Mouse (Mus musculus) neural tube, embryonic 14.5 days (tissue): ENCODE measurements around the gene Aloxe3. TPM values are rescaled to one million over a fixed set of nuclear protein-coding genes. Genes with fewer than 3 reads are reported as not detected.

ENCODE experiments used
- ATAC-seq: fragments of 200-750 bp; cut with Nextera tagmentation; 2 replicates; pipeline ENCODE4 v1.8.0; 2017; ENCODE audit warnings: low read depth, mild to moderate bottlenecking, moderate TSS enrichment, moderate library complexity
- H3K27ac ChIP-seq: fragments of 300-500 bp; sonication (generic); 2 replicates; pipeline ENCODE4 v1.5.1; 2014; ENCODE audit warnings: low read depth, mild to moderate bottlenecking, control low read depth, low read length, moderate library complexity, mixed read lengths
- H3K27me3 ChIP-seq: fragments of 300-500 bp; sonication (generic); 2 replicates; pipeline ENCODE4 v1.6.1; 2014; ENCODE audit warnings: low read length; ENCODE audit not compliant: control insufficient read depth, insufficient read depth
- H3K36me3 ChIP-seq: fragments of 300-500 bp; sonication (generic); 2 replicates; pipeline ENCODE4 v1.6.1; 2014; ENCODE audit warnings: low read length, mixed read lengths; ENCODE audit not compliant: control insufficient read depth, insufficient read depth
- H3K4me1 ChIP-seq: fragments of 300-500 bp; sonication (generic); 2 replicates; pipeline ENCODE4 v1.6.1; 2014; ENCODE audit warnings: low read length; ENCODE audit not compliant: control insufficient read depth, insufficient read depth
- H3K4me2 ChIP-seq: fragments of 300-500 bp; sonication (generic); 2 replicates; pipeline ENCODE4 v1.6.1; 2014; ENCODE audit warnings: mild to moderate bottlenecking, low read depth, low read length, control low read depth
- H3K4me3 ChIP-seq: fragments of 300-500 bp; sonication (generic); 2 replicates; pipeline ENCODE4 v1.5.1; 2014; ENCODE audit warnings: low read depth, low read length, control low read depth, mixed read lengths
- H3K9ac ChIP-seq: fragments of 300-500 bp; sonication (generic); replicated peaks from 2 replicates; pipeline ENCODE4 v1.6.1; 2014; ENCODE audit warnings: low read depth, mild to moderate bottlenecking, control low read depth, low read length, mixed read lengths
- H3K9me3 ChIP-seq: fragments of 300-500 bp; sonication (generic); 2 replicates; pipeline ENCODE4 v1.6.1; 2016; ENCODE audit warnings: low read length; ENCODE audit not compliant: control insufficient read depth
- WGBS: fragments of 180-500 bp; shearing (Covaris S2); extraction: QIAGEN DNeasy Blood & Tissue Kit; methylation state at CpG from one replicate; pipeline ENCODE4 v1.1.7; 2014; 5-methylcytosine and 5-hydroxymethylcytosine counted together
- polyA plus RNA-seq: library from polyadenylated mRNA; unstranded; fragments of >200 nt; fragmentation: Nextera tagmentation; extraction: Ambion mirVana; gene quantifications from 2 replicates; pipeline ENCODE4 v1.2.1, GENCODE M21; 2014

The Aloxe3 gene
- polyA plus RNA-seq, 1 experiment from 2014 or later: 5.0 TPM

- ATAC-seq: no peak
- H3K4me1 ChIP-seq: peaks cover 16% of the 10 kb centered on the region
- H3K36me3 ChIP-seq: no peaks in the 10 kb centered on the region
- H3K27ac ChIP-seq: no peak overlapping the region
- 0 out of 2 replicates have a peak overlapping the region, but pooled peaks have one; percentile 14 for H3K4me3 ChIP-seq
- WGBS: 22% methylated on average over 14 of the region's 14 CpGs
- no peak overlapping the region for H3K9ac ChIP-seq
- H3K4me2 ChIP-seq: peak overlapping the region; percentile 94; the same call in 1 of the 2 replicates
- H3K27me3 ChIP-seq: peaks cover 9% of the 10 kb centered on the region; the same call in 1 of the 2 replicates
- H3K9me3 ChIP-seq: no peaks in the 10 kb centered on the region
Measured at GRCm38 (mm10) chr11:69119446-69120155, 6.1 kb upstream of the Aloxe3 start.

- H3K27me3 ChIP-seq: peaks cover 9% of the 10 kb centered on the region; the same call in 1 of the 2 replicates
- peaks cover 16% of the 10 kb centered on the region for H3K4me1 ChIP-seq
- no peak for ATAC-seq
- 2% methylated on average over 27 of the region's 27 CpGs for WGBS
- no peaks in the 10 kb centered on the region for H3K9me3 ChIP-seq
- peak within 1 kb of the TSS; percentile 69 for H3K9ac ChIP-seq
- no peak within 1 kb of the TSS for H3K27ac ChIP-seq
- peak within 1 kb of the TSS; percentile 94 for H3K4me2 ChIP-seq
- no peaks in the 10 kb centered on the region for H3K36me3 ChIP-seq
- peak within 1 kb of the TSS; percentile 66 for H3K4me3 ChIP-seq
Measured at GRCm38 (mm10) chr11:69120221-69121000, 5.3 kb upstream of the Aloxe3 start, which contains the start of gene Hes7. Hes7 (plus strand) TSS chr11:69120404.

- ATAC-seq: no peak
- H3K9ac ChIP-seq: peak overlapping the region; percentile 69
- peaks cover 9% of the 10 kb centered on the region; the same call in 1 of the 2 replicates for H3K27me3 ChIP-seq
- peaks cover 18% of the 10 kb centered on the region for H3K4me1 ChIP-seq
- H3K4me2 ChIP-seq: peak overlapping the region; percentile 94
- H3K27ac ChIP-seq: no peak overlapping the region
- WGBS: under 1% methylated on average over 27 of the region's 33 CpGs
- H3K36me3 ChIP-seq: no peaks in the 10 kb centered on the region
- no peaks in the 10 kb centered on the region for H3K9me3 ChIP-seq
- H3K4me3 ChIP-seq: peak overlapping the region; percentile 66
Measured at GRCm38 (mm10) chr11:69121001-69121740, 4.5 kb upstream of the Aloxe3 start.

- H3K27me3 ChIP-seq: peaks cover 9% of the 10 kb centered on the region; the same call in 1 of the 2 replicates
- WGBS: under 1% methylated on average over 30 of the region's 32 CpGs
- ATAC-seq: no peak
- no peaks in the 10 kb centered on the region for H3K9me3 ChIP-seq
- H3K27ac ChIP-seq: 0 out of 2 replicates have a peak overlapping the region, but pooled peaks have one; percentile 18
- peak overlapping the region; percentile 94 for H3K4me2 ChIP-seq
- no peaks in the 10 kb centered on the region for H3K36me3 ChIP-seq
- H3K4me3 ChIP-seq: peak overlapping the region; percentile 66
- peak overlapping the region; percentile 69 for H3K9ac ChIP-seq
- H3K4me1 ChIP-seq: peaks cover 20% of the 10 kb centered on the region
Measured at GRCm38 (mm10) chr11:69121741-69122335, 3.9 kb upstream of the Aloxe3 start.

GRCm38 (mm10) chr11:69122336-69122951, 3.3 kb upstream of the Aloxe3 start, which contains the start of gene 9130213A22Rik:
9130213A22Rik (minus strand) TSS chr11:69122589.
- H3K27me3 ChIP-seq: peaks cover 9% of the 10 kb centered on the region; the same call in 1 of the 2 replicates
- under 1% methylated on average over 59 of the region's 66 CpGs for WGBS

GRCm38 (mm10) chr11:69123056-69123692, 2.5 kb upstream of the Aloxe3 start:
- Histone ChIP-seq H3K9me3 (no peaks in the 10 kb centered on the region), H3K27me3 (peaks cover 9% of the 10 kb centered on the region; the same call in 1 of the 2 replicates), H3K4me1 (peaks cover 16% of the 10 kb centered on the region), H3K36me3 (no peaks in the 10 kb centered on the region), H3K27ac (no peak overlapping the region; the same call in 1 of the 2 replicates), H3K4me2 (peak overlapping the region; percentile 94), H3K4me3 (peak overlapping the region; percentile 66), H3K9ac (peak overlapping the region; percentile 69)
- ATAC-seq: peak; percentile 7; the same call in 1 of the 2 replicates
- whole genome bisulfite sequencing: under 1% methylated on average over 29 of the region's 29 CpGs

More at GRCm38 (mm10) chr11:69122336-69122951, 3.3 kb upstream of the Aloxe3 start, which contains the start of gene 9130213A22Rik:
- peak within 1 kb of the TSS; percentile 69 for H3K9ac ChIP-seq
- no peaks in the 10 kb centered on the region for H3K9me3 ChIP-seq
- peak; percentile 57 for ATAC-seq
- no peaks in the 10 kb centered on the region for H3K36me3 ChIP-seq
- H3K4me2 ChIP-seq: peak within 1 kb of the TSS; percentile 94
- peak within 1 kb of the TSS; percentile 18; the same call in 1 of the 2 replicates for H3K27ac ChIP-seq
- H3K4me3 ChIP-seq: peak within 1 kb of the TSS; percentile 66
- peaks cover 16% of the 10 kb centered on the region for H3K4me1 ChIP-seq

GRCm38 (mm10) chr11:69123693-69124497, 1.8 kb upstream of the Aloxe3 start:
- no peaks in the 10 kb centered on the region for H3K9me3 ChIP-seq
- peak overlapping the region; percentile 94 for H3K4me2 ChIP-seq
- H3K36me3 ChIP-seq: no peaks in the 10 kb centered on the region
- H3K4me3 ChIP-seq: peak overlapping the region; percentile 66
- peak; percentile 81 for ATAC-seq
- H3K9ac ChIP-seq: peak overlapping the region; percentile 51
- H3K4me1 ChIP-seq: peaks cover 16% of the 10 kb centered on the region
- peaks cover 9% of the 10 kb centered on the region; the same call in 1 of the 2 replicates for H3K27me3 ChIP-seq
- under 1% methylated on average over 31 of the region's 31 CpGs for WGBS
- H3K27ac ChIP-seq: peak overlapping the region; percentile 70
